Mouse (Mus musculus) gonadal fat pad, adult 2 months (tissue): Measurements from ENCODE around the gene Sec22a. TPM values are rescaled to one million over a fixed set of nuclear protein-coding genes. Genes with fewer than 3 reads are reported as not detected.

Experiments used
- DNase-seq: peaks from one replicate; pipeline ENCODE4 v3.0.0-alpha.2; 2012; ENCODE audit warnings: low read depth
- polyA plus RNA-seq: library from polyadenylated mRNA; depleted of rRNA; stranded (reverse); fragments of >200 nt; gene quantifications from 2 replicates; pipeline ENCODE4 v1.2.3, GENCODE M21; 2012

Gene Sec22a
- polyA plus RNA-seq, 1 experiment = 26.4 TPM

GRCm38 (mm10) chr16:35310551-35311110, 53.1 kb downstream of the Sec22a start:
- DNase-seq = no peak

DNA sequence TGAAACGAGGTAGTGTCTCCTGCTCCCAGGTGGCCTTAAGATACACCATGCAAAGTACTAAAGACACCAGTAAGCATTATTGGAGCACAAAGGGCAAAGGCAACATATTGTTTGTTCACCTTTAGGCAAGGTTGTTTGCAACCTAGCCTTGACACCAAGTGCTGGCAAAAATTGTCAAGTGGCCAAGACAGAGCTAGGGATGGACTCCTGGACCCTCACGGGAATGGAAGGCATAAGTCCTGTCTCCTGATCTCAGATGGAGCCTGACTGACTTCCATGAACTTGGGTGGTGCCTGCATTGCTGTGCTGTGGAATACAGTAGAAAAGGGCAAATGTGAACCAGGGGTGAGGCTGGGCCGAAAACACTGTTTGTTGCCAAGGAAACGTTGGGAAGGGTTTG, 54.1 kb downstream of the Sec22a start:
- DNase-seq = no peak

DNA sequence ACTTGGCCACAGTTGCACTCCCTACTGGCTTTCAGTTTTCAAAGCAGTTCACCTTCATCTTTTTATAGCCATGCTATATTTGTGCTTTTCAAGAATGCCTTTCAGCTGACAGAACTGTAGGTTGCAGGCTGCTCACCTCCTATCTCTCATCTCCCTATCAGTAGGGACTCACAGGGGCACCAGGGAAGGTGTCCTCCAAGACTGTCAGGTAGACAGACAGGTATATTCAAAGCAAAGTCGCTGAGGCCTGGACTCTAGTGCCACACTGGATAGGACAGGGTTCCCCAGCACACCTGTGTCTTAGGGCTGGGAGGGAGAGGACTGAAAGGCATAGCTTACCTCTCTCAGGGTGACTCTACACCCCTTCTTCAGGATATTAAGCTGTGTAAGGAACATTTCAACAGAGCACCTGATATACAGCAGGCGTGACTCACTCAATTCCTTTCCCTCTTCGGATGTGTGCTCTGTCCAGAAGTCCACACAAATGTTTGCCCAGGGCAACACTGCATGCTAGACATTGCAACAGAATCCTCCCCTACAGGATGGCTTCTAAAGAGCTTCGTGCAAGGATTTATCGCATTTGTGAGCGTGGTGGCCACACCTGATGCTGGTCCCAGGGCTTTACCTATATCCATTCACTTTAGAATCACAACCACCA, 55.1 kb downstream of the Sec22a start:
- no peak for DNase-seq

- DNase-seq = no peak
Measured at GRCm38 (mm10) chr16:35308016-35308415, 55.7 kb downstream of the Sec22a start.

DNA sequence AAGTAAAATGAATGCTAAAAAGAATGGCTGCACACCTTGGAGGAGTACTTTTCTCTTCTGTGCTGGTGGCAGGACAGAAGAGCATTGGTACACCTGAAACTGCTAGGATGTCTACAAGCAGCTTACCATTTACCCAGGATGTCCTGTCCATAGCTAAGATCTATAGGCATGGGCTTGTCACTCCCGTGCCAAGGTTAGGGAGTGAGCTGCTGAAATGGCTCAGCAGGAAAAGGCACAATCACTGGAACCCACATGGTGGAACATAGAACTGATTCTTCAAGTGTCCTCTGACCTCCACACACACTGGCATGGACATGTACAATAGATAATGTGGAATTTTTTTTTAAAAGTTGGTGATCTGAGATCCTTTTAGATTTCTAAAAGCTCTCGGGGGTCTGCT, 56.4 kb downstream of the Sec22a start:
- DNase-seq = no peak

DNA sequence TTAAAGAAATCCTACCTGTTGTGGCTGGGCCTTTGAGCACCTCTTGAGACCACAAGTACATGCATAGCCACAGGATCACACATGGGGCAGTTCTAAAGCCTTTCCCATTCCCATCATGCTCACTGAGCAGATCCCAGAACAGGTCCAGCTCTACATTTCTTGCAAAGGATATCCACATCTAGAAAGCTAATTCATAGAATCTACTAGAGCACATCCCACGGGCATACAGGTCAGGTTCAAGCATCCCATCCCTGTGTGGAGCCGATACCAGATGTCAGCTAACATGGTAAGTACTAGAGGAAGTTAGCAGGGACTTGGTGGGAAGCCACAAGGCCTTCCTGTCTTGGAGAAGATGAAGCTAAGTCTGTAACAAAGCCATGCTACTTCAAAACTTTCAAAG, 57.1 kb downstream of the Sec22a start:
- no peak for DNase-seq

DNA sequence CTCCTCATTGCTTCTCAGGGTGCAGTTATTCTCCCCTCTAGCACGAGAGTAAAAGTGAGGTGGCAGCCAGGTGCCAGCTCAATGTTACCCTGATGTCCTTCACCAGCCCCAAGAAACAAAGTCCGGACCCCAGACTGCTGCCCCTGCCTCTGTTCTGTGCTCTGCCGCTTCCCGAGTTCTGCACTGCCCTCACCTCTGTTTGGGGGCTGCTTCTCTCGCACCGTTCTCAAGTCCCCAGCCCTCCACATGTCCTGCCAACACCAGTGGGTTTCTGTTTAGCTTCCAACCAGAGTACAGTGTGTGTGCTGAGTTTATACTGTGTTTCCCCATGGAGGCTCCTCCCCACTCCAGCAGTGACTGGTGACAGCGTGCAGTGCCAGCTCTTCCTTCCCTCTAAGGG, 58.5 kb downstream of the Sec22a start:
- no peak for DNase-seq

- DNase-seq = no peak
Measured at GRCm38 (mm10) chr16:35304416-35304815, 59.3 kb downstream of the Sec22a start.

DNA sequence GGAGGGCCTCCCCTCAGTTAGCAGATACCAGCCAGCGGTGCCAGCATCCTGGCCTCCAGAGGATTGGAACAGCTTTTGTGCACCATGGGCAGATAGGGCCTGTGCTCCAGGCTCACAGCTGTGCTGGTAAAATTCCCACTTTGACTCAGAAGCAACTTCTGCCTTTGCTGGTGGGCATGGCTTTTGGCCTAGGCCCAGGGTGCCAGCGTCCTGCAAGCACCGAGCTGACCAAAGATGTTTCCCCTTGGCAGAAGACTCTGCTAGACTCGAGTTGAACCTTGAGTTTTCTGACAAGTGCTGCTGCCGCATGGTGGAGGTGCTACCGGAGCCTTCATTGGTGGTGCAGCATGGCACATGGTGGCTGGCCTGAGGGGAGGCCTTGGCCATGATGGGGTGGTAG, 60.0 kb downstream of the Sec22a start:
- DNase-seq = no peak

- DNase-seq = no peak
Measured at GRCm38 (mm10) chr16:35302441-35303280, 61.1 kb downstream of the Sec22a start.

- no peak for DNase-seq
Measured at GRCm38 (mm10) chr16:35300156-35300555, 63.6 kb downstream of the Sec22a start.

DNA sequence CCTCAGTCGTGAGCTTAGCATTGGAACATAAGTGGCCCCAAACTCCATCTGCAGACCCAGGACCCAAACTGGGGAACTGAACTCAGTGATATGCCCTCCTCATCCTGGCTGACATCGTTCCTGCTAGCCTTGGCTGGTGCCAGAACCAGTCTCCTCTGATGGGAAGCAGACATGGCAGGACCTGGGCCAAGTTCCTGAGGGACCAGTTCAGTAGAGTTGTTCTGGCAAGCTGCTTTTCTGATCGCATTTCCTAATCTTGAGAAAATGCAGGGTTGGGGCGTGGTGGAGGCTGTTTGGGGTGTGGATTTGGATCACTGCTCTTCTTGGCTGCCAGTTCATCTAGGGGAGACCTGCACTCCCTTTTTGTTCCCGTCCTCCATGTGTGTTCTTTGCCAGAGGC, 65.9 kb downstream of the Sec22a start:
- no peak for DNase-seq

DNA sequence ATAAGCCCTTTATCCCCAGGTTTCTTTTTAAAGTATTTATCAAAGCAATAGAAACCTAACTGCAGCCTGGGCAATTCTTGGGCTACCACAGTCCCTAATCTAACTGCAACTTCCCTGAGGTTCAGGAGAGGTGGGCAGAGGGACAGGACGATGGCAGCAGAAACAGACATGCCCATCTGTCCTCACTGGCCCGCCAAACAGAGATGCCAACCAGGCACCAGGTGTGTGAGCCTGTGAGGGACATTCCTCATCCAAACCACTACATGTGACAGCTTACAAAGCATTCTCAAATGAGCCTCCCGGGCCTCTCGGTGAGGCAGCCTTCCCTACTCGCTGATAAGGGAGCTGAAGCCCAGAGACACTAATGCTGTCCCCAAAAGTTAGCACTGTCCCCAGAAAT, 76.5 kb downstream of the Sec22a start:
- DNase-seq = no peak

GRCm38 (mm10) chr16:35285821-35286220, 77.9 kb downstream of the Sec22a start:
- DNase-seq = no peak

GRCm38 (mm10) chr16:35282456-35282855, 81.3 kb downstream of the Sec22a start:
- no peak for DNase-seq

DNA sequence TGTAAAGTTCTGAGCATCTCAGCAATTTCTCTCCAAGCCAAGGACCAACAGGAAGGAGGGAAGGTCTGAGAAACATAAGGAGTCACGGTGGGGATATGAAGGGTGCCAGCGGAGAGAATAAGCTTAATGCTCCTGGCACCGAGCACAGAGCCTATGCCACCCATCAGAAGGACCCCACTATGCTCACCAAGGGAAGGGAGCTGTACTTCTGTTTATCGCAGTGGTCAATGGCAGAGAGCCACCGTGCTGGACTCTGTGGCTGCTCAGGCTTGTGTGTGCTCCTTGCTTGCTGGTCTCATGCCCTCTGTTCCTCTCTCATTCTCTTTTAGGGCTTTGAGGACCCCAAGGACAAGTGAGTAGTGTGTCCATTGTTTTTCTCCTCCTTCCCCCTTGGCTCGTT, 85.6 kb downstream of the Sec22a start:
- DNase-seq = no peak

DNA sequence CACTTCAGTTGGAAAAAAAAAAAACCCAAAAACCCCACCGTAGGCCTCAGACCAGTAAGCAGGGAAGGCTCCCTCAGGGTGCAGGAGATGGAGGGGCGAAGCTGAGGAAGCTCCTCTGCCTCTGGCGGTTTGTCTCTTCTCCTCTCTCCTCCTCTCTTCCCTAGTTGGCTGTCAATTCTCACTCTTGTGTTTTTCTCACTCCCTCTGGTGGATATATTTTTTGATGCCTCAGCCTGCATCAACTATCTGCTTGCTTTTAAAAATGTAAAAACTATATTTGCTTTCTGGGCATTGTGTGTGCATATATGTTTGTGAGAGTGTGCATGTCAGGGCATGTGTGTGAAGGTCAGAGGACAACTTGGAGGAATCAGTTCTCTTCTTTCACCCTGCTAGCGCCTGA, 91.3 kb downstream of the Sec22a start:
- DNase-seq = no peak

DNA sequence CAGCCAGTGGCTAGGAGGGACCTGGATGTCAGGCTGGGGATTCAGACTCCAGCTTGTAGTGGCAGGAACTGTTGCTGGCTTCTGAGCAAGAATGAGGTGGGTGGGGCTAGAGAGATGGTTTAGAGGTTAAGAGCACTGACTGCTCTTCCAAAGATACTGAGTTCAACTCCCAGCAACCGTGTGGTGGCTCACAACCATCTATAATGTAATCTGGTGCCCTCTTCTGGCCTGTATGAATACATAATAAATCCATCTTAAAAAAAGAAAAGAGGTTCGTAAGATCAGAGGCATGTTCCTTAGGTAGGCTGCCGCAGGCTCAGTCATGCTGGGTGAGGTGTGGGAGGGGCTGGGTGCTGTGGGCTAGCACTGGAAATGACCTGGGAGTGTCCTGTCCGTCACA, 92.1 kb downstream of the Sec22a start:
- no peak for DNase-seq

GRCm38 (mm10) chr16:35270945-35271344, 92.8 kb downstream of the Sec22a start:
- no peak for DNase-seq

GRCm38 (mm10) chr16:35270353-35270934, 93.3 kb downstream of the Sec22a start:
- DNase-seq = peak; percentile 10
